Mouse (Mus musculus): ENCODE data around the gene Gm20388.

Gm20388 gene

GRCm38 (mm10) chr8:121674524-121674923 is 1763.9 kb downstream of the Gm20388 start:
- no peak for DNase-seq (ENCODE audit: low spot score in 2 of 2)

DNA sequence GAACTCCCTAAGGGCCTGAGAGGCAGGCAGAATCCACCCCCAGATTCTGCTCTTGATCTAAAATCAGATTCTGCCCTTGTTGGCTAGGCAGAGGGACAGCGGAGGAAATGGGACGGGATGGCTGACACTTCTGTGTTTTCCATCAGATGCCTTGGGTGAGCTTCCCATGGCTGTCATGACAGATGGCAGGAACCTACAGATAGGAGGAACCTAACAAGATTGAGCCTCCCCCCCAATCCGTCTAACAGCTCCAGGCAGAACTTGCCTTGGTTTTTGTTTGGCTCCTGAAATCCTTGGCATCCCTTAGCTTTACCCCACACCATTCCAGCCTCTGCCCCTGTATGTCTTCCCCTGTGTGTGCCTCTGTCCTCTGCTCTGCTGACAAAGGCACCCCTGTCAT is 1764.5 kb downstream of the Gm20388 start:
- DNase-seq (ENCODE audit: low spot score in 2 of 2), result no peak

GRCm38 (mm10) chr8:121675701-121676100 is 1765.1 kb downstream of the Gm20388 start:
- peak in 1 of 2 experiments; percentile 45 for DNase-seq (ENCODE audit: low spot score in 2 of 2)

DNA sequence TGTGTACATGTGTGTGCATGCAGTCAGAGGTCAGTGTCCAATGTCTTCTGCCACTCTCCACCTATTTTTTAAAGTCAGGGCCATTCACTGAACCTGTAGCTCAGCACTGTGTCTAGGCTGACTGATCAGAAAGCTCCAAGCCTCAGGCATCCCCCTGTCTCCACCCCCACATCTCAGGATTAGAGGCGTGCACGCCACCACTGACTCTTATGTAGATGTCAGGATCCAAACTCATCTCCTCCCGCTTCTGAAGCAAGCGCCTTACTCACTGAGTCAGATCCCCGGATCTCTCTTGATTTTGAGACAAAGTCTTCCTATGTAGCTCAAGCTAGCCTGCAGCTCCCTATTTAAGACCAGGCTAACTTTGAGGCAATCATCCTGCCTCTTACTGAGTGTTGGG is 1768.1 kb downstream of the Gm20388 start:
- DNase-seq (ENCODE audit: low spot score in 2 of 2), result no peak

DNA sequence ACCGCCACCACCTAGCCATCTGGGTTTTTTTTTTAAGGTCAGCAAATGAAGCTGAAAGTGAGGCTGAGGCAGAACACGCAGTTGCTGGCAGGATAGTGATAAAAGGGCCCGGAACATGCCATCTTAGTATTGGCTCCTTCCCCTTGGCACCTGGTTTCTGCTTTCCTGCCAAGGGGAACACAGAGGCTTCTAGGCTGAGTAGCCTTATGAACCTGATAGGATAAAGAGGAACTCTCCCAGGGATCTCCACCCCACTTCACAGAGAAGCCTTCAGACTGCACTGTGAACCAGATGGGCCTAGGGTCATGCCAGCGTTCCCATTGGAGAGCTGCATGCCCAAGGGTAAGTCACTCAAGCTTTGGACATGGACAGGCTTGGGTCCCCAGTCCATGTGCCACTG is 1770.3 kb downstream of the Gm20388 start:
- no peak for DNase-seq (ENCODE audit: low spot score in 2 of 2)

DNA sequence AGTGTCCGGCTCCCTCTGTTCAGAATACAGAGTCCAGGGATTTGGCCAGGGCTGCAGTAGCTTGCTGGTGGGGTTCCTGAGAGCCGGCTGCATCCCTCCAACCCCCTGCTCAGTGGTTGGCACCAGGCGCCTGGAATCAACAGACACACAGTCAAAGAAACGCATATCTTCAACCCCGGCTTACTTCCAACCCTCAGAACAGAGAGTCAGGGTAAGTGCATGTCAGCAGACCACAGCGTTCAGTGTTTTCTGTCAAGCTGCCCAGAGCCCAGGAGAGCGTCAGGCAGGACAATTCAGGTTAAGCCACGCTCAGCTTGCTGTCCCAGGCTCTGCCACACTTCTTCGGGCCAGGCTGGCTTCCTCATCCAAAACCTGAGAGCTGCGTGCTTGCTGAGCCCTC is 1770.8 kb downstream of the Gm20388 start:
- no peak for DNase-seq (ENCODE audit: low spot score in 2 of 2)

- no peak for DNase-seq (ENCODE audit: low spot score in 2 of 2)
Observed at GRCm38 (mm10) chr8:121683083-121683832, 1772.6 kb downstream of the Gm20388 start.

GRCm38 (mm10) chr8:121685419-121685818 is 1774.8 kb downstream of the Gm20388 start:
- peak in 1 of 2 experiments; percentile 31 for DNase-seq (ENCODE audit: low spot score in 2 of 2)

GRCm38 (mm10) chr8:121687455-121688161 is 1777.0 kb downstream of the Gm20388 start:
- DNase-seq (ENCODE audit: low spot score in 2 of 2), result peak; percentile 48 to 55

GRCm38 (mm10) chr8:121688496-121688895 is 1777.9 kb downstream of the Gm20388 start:
- no peak for DNase-seq (ENCODE audit: low spot score in 2 of 2)

- DNase-seq (ENCODE audit: low spot score in 2 of 2), result no peak
Observed at GRCm38 (mm10) chr8:121694453-121694852, 1783.8 kb downstream of the Gm20388 start.

GRCm38 (mm10) chr8:121695585-121696184 is 1785.0 kb downstream of the Gm20388 start:
- DNase-seq (ENCODE audit: low spot score in 2 of 2), result no peak

GRCm38 (mm10) chr8:121697735-121698614 is 1787.3 kb downstream of the Gm20388 start:
- no peak for DNase-seq (ENCODE audit: low spot score in 2 of 2)

- DNase-seq (ENCODE audit: low spot score in 2 of 2), result no peak
Observed at GRCm38 (mm10) chr8:121698615-121699101, 1788.0 kb downstream of the Gm20388 start.

- DNase-seq (ENCODE audit: low spot score in 2 of 2), result no peak
Observed at GRCm38 (mm10) chr8:121699936-121700335, 1789.3 kb downstream of the Gm20388 start.

DNA sequence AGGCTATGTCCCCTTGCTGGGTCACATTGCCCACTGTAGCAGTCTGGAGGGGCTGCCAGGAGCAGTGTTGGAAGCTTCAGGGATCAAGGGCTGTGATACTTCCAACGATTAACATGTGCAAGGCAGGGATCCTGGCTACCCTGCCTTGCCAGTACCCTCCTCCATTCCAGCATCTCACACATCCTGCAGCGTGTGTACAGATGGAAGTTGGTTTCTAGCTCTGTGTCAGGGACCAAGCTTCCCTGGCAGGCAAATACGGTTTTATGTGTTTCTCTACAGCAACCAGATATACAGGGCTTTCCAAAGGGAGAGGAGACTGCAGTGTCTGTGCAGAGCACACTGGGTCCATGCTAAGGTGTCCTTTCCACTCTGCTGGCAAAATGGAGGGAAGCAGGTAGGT is 1794.5 kb downstream of the Gm20388 start:
- no peak for DNase-seq (ENCODE audit: low spot score in 2 of 2)

GRCm38 (mm10) chr8:121706956-121707355 is 1796.3 kb downstream of the Gm20388 start:
- no peak for DNase-seq (ENCODE audit: low spot score in 2 of 2)

- DNase-seq (ENCODE audit: low spot score in 2 of 2), result no peak
Observed at GRCm38 (mm10) chr8:121708406-121708805, 1797.8 kb downstream of the Gm20388 start.

- DNase-seq (ENCODE audit: low spot score in 2 of 2), result no peak
Observed at GRCm38 (mm10) chr8:121717502-121717901, 1806.9 kb downstream of the Gm20388 start.

DNA sequence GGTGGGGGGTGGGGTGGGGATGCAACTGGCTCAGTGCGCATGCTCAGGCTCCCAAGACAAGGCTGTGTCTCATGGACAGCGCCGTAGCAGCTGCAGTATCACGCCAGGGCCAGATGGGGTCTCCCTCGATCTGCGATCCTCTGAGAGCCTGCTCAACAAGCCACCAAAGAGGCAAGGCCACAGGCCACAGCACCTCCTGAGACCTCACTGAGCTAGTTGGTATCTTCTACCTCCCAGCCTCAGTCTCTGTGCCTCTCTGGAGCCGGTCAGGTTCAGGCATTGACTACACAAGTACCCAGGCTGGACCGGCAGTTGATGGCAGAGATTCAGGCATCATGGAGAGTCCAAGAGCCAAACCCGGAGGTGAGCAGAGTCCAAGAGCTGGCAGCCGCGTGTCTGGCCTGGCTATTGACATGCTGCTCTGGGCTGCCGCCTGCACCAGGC is 1807.4 kb downstream of the Gm20388 start:
- DNase-seq (ENCODE audit: low spot score in 2 of 2), result peak; percentile 90 to 92

GRCm38 (mm10) chr8:121718925-121719324 is 1808.3 kb downstream of the Gm20388 start:
- DNase-seq (ENCODE audit: low spot score in 2 of 2), result no peak

All from right cerebral cortex, postnatal 36 days (tissue).